Mouse (Mus musculus) adrenal gland, postnatal 4 days (tissue): ENCODE measurements around the gene Tmsb15a. TPM values are rescaled to one million over a fixed set of nuclear protein-coding genes. Genes with fewer than 3 reads are reported as not detected.
"Not testable (repeated sequence)": the region's sequence is repeated elsewhere in the genome, so short reads cannot be mapped to it uniquely, and the experiment has no call there.

Experiments used
- DNase-seq, 2 experiments: peaks; one replicate each; pipeline ENCODE4 v3.0.0; 2021 to 2022; ENCODE audit warnings: low spot score in 2 of 2, mixed read lengths in 2 of 2
- long read RNA-seq, 2 experiments: library from polyadenylated mRNA; stranded (forward); transcript quantifications; one replicate each; pipeline ENCODE4 v2.0.0; 2021
- microRNA-seq: library from miRNA; unstranded; fragments of <30 nt; microRNA quantifications from one replicate; pipeline ENCODE4 v1.2.0, GENCODE M21; 2021
- total RNA-seq, 2 experiments: library from RNA; stranded (reverse); gene quantifications; 2 replicates each; pipeline ENCODE4 v1.2.3; 2021

The Tmsb15a gene
- total RNA-seq = not detected
- long read RNA-seq, experiment 1 = 0 reads
- long read RNA-seq, experiment 2 = 0 reads

DNA sequence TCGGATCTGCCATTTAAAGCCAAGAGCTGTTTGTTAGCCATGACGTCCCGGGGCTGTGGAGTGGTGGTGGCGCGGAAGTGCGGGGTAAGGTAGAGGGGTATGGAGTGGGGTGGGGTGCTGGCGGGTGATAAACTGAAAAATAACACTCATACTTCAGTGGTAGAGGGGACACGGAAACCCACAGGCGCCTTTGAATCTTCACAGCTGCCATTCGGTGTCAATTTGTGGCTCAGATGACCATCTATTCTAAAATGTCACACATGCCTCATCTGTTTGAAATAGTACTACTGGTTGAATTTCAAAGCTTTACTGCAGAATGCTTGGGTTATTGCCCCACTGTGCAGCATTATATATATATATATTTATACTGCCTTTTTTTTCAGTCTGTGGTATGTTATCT lies at the start of gene Tmsb15a:
Gene Tmsb15a, minus strand, starts transcription at position 101 of the 400 bp plus-strand sequence.
- no peak for DNase-seq

DNA sequence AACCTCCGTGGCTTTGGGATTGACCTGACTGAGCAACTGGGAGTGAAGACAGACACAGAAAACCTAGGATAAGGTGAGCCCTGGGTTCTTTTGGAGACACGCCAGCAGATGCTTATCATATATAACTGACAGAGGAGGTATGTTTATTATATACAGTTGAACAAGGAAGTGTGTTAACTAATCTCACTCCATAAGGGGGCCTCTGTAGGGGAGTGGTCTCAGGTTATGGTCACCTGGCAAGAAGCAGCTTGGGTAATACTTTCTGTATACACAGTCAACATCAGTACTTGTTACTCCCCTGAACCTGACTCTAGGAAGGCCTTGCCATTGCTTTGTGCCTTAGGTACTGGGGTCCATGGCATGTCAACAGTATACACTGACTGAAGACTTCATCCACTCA lies 43.5 kb upstream of the Tmsb15a start:
- DNase-seq = no peak

DNA sequence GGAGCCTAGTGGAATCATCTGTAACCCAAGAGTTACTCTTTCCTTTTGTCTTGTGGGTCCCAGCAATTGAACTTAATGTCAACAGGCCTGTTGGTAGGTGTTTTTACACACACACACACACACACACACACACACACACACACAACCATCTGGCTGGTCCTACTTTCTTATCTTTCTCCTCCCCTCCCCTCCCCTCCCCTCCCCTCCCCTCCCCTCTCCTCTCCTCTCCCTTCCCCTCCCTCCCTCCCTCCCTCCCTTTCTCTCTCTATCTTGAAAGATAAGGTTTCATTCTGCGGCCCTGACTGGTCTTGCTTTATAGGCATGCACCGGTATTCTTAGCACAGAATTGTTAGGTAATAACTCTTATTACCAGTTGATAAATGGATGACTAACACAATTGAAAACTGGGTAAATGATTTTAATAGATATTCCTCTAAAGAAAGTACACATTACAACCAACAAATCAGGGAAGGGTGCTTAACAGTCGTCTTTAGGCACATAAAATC lies 43.0 kb upstream of the Tmsb15a start:
- DNase-seq = no peak

DNA sequence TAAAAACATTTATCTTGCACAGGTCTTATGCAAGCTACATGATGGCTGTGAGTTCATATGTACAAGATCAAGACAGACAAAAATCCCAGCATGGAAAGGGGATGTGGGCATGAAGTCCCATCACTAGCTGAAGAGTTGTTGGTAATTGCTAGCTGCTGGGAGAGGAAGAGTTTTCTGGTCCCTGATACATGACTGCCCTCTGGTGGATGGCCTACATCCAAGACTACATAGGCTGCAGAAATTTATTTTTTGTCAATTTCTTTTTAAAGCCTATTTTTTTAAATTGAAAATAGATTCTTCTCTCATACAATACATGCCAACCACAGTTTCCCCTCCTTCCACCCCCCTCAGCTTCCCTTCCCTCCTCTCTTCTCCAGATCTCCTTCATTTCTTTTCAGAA lies 36.6 kb upstream of the Tmsb15a start:
- DNase-seq = no peak

DNA sequence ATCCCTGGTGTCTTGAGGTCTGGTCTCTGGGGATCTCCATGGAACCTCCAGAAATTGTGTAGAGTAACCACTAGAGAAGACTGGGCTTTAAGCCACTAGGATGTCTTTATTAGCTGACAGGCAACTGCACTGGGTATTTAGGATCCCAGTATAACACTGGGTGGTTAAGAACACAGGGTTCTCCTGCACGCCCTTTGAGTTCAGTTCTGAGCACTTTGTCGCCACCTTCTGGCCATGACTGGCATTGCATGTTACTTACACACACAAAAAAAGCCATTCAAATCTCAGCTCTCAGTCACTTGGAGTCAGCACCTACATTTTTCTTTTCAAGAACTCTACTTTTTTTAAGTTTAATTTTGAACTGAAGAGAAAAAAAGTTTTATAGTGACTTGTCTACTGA lies 27.8 kb upstream of the Tmsb15a start:
- DNase-seq = peak; percentile 38 to 41

DNA sequence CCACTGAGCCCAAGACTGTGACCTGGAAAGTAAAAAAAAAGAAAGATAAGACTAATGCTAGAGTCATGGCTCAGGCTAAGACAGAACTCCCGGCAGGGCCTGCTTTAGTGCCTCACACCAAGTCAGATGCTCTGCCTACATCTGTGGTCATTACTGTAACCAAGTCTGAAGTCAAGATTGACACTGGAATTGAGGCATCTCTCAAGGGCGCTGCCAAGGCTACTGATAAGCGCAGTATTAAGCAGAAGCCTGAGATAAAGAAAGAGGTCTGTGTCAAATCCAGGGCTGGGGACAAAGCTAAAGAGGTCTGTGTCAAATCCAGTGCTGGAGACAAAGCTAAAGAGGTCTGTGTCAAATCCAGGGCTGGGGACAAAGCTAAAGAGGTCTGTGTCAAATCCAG lies 20.3 kb upstream of the Tmsb15a start:
- not testable (repeated sequence) for DNase-seq

DNA sequence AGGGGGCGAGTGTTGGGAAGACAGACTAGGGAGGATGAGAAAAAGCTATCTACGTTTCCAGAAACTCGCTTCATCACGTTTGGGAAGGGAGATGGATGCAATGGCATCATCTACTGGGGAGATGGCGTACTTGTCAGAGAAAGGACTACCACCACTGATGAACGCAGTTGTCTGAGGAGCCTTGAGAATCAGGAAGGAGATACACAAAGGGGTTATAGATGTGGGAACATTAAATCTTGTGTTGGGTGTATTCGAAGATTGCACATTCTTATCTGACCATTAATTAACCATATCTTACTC lies 17.9 kb upstream of the Tmsb15a start:
- no peak for DNase-seq

DNA sequence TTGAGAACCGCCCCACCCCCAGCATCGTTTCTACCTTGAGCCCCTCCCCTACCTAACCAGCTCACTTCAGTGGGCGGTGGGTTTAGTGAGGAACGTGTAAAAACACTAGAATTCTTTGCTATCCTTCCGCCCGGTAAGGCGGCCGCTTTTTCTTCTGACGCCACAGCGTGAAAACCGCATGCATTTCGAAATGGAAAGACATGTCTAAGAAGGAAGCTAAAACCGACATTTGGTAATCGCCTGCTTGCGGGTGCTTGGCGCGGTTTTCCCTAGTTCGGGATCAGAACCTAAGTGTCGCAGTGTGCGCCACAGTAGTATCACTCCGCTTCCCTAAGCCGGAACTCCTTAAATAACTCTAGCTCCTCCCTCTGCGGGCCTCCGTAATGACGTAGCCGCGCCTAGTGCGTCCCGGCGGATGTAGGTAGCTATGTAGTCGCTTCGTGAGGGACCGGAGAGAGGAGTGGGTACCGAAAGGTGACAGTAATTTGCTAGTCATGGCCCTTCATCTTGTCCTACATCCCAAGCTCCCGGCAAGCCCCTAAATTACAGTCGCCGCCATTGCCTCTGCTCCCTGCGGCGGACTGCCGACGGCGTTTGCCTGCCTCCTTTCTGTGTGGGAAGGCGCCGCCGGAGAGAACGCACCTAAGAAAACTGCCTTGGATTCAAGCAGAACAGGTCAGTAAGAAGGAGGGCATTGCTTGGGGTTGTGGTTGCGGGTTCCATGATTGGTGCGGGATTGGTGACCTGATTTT lies 17.4 kb upstream of the Tmsb15a start, which contains the start of the genes Armcx5 and Gprasp1:
Gene Armcx5, plus strand, starts transcription at position 430 of the 752 bp plus-strand sequence.
Gene Gprasp1, plus strand, starts transcription at position 430 of the 752 bp plus-strand sequence.
- peak; percentile 49 to 64 for DNase-seq

DNA sequence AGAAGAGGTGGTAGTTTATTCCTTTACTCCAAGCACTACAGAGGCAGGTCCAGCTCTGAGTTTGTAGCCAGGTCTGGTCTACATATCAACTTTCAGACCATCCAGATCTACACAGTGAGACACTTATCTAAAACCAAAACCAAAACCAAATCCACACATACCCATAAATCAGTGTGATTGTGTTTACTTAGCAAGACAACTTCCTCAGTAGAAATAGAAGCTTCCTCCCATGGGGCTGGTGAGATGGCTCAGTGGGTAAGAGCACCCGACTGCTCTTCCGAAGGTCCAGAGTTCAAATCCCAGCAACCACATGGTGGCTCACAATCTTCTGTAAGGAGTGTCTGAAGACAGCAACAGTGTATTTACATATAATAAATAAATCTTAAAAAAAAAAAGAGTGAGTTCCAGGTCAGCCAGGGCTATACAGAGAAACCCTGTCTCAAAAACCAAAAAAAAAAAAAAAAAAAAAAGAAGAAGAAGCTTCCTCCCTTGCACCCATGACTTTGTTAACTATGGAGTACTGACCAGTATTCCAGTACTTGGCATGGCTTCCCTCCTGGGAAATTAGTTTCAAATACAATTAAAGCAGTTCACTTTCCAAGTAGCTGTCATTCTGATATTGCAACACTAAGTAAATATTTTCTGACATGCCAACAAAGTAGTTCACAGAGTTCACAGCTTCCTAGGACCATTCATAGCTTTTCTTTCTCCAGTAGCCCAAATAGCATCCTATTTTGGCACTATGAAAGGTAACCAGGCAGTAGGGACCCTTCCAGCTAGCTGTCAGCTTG lies 13.9 kb upstream of the Tmsb15a start:
- DNase-seq = no peak

DNA sequence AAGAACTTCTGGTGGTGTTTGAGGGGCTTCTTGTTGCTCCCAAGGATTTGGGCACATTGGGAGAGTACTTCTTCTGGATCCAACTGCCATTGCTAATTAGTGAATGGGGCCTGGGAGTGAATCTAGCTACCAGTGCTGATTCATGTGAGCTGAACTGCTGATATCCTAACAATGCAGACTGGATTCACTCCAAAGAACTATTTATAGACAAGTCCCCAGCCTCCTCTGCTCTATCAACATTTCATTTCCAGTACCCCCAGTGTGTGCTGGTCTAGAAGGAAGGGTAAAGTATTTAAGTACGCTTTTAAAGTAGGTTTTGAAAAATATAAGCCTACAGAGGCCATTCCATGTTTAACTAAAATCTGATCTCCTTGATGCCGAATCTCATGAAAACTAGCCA lies 12.2 kb downstream of the Tmsb15a start:
- no peak for DNase-seq

DNA sequence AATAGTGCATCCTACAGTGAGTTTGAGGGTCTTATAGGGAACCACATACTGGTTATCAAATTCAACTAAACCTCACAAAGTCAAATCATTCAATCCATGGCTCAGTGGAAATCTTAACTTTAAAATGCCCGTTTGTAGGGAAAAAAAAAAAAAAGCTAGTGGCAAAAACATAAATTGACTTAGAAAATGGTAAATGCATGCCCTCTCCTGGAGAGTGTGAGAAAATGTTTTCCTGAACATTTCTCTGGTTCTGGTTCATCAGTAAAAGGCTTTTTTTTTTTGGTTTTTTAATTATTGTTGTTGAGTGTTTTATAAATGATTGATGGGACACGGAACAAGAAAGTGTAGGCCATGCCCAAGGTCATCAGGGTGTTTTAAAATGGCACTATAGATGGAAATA lies 20.7 kb downstream of the Tmsb15a start:
- no peak for DNase-seq

DNA sequence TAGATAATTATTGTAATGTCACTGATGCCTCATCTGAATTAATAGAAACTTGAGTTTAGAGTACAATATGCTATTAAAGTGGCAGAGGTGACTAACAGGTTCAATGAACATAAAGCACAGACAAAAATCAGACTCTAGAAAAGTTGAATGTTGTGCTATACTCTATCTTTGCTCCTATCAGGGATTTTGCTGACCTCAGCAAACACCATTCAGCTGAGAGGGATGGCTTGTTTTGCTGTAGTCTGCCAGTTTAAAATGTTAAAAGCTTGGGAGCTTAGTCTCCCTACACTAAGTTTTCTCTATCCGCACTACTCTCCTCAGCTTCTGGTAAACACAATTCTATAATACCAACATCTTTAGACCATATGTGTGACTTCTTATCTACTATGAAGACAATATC lies 21.9 kb downstream of the Tmsb15a start:
- no peak for DNase-seq

DNA sequence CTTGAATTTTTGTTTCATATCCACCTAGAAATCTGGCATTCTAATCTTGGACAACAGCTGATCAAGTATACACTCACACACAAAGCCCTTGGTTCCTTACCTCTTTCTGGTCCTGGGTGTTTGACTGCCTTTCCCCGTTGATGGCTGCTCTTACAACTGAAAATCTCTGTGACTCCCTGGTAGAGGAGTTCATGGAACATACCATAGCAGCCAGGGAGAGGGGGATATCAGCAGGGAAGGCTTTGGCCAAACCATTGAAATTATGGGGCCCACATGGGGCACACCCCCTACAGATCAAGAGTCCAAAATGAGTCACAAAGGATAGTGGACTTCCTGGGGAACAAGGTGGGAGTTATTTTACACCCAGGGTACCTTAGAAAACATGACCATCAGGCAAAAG lies 31.4 kb downstream of the Tmsb15a start, which contains the start of gene Tcp11x2:
Gene Tcp11x2, minus strand, starts transcription at position 158 of the 400 bp plus-strand sequence.
- no peak for DNase-seq

DNA sequence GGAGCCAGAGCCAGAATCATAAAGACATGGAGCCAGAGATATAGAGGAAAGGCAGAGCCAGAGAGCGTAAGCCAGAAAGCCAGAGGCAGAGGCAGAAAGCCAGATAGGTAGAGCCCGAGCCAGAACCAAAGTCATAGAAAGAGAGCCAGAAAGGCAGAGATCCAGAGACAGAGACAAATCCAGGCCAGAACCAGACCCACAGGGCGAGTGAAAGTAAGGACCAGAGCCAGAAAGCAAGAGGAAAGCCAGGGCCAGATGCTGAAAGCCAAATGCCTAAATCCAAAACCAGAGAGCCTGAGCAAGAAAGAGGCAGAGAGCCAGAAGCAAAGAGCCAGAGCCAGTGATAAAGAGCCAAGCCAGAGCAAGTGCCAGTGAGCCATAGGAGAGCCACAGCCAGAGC lies 37.3 kb downstream of the Tmsb15a start:
- DNase-seq = no peak

DNA sequence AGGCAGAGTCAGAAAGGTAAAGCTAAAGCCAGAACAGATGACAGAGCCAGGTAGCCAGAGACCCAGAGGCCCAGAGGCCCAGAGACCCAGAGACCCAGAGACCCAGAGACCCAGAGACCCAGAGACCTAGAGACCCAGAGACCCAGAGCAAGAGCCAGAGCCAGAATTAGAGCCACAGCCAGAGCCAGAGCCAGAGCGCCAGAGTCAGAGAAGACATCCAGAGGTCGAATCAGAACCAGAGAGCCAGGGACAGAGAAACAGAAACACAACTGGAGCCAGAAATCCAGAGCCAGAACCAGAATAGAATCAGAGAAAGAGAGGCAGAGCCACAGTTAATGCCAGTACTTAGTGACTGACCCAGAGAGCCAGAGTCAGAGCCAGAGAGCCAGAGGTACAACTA lies 43.2 kb downstream of the Tmsb15a start:
- no peak for DNase-seq

Small RNA genes within 50 kb of the gene (microRNA-seq; reads per million reads assigned to microRNA genes)
- not detected for gene Mir7646

Other genes starting within 250 kb of the Tmsb15a start
- gene AV320801, start 230.7 kb downstream of the Tmsb15a start, total RNA-seq = not detected
- under 1 TPM in 1 of 2 experiments, not detected in 1; 0.17 TPM for gene Nxf7, start 126.5 kb downstream of the Tmsb15a start, total RNA-seq
- not detected for gene Prame, start 97.6 kb downstream of the Tmsb15a start, total RNA-seq
- gene Tcp11x2, start 31.5 kb downstream of the Tmsb15a start, total RNA-seq = not detected
- 10 to 100 TPM; 23.8 to 28.6 TPM for gene Armcx5, start 17.5 kb upstream of the Tmsb15a start, total RNA-seq
- 100 to 1,000 TPM in 1 of 2 experiments, 10 to 100 TPM in 1; 84.6 to 102 TPM for gene Gprasp1, start 17.5 kb upstream of the Tmsb15a start, total RNA-seq
- 10 to 100 TPM; 34.8 to 36.8 TPM for gene Bhlhb9, start 72.3 kb upstream of the Tmsb15a start, total RNA-seq
- gene Gprasp2, start 113.8 kb upstream of the Tmsb15a start, total RNA-seq = 10 to 100 TPM; 39.8 to 46.2 TPM